Mouse (Mus musculus): ENCODE measurements around the gene Prpf18.

GRCm38 (mm10) chr2:4635804-4636203, 16.1 kb downstream of the Prpf18 start:
- TF ChIP-seq CTCF (IDR thresholded peaks at IDR 0.05; ENCODE audit: control insufficient read depth, insufficient read depth, insufficient replicate concordance, low read depth, low read length) (no peak), POLR2A (IDR thresholded peaks at IDR 0.05; ENCODE audit: control insufficient read depth, low read depth, low read length) (no peak)
